Mouse (Mus musculus) 3T3-L1 (cell line): ENCODE data around the gene Gm14743.
"Not testable (repeated sequence)": the region's sequence is repeated elsewhere in the genome, so short reads cannot be mapped to it uniquely, and the experiment has no call there.

Experiments used
- DNase-seq: peaks from one replicate; pipeline ENCODE4 v3.0.0-alpha.2; 2015; ENCODE audit warnings: low read depth, low spot score

Gene Gm14743

DNA sequence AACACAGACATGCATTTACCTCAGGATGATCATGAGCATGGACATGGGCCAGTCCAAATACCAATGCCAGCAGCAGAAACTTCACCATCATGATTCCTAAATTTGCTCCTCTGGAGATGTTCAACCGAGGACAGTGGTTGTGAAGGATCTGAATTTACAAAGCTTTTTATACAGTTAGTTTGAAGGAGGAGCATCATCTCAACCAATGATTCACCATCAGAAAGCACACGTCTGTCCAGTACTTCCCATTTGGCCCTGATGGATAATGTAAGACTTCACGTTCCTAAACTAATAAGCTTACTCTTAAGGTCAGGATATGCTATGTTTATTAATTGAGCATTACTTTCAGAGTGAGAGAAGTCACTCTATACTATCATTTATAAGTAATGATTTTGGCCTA, at the start of gene Gm14743:
TSS of gene Gm14743 (minus strand) at position 101 of the 400 bp plus-strand sequence.
- not testable (repeated sequence) for DNase-seq

DNA sequence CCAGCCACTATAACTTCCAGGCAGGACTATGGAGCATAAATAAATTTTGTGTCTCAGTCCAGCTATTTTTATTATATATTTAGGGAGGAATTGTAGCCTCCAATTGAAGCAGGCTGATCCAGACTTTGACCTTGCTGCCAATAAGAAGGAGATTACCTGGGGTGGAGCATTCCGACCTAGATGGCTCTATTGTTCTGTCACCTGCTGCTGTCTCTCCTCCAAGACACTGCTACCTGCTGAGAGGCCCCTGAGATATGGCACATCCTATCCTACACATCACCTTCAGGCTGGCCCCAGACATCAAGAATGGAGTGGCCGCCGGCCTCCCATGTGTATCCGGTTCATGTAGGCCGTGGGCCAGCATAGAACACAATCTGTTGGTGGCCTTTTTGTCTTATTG, 42.9 kb downstream of the Gm14743 start:
- DNase-seq, result no peak

DNA sequence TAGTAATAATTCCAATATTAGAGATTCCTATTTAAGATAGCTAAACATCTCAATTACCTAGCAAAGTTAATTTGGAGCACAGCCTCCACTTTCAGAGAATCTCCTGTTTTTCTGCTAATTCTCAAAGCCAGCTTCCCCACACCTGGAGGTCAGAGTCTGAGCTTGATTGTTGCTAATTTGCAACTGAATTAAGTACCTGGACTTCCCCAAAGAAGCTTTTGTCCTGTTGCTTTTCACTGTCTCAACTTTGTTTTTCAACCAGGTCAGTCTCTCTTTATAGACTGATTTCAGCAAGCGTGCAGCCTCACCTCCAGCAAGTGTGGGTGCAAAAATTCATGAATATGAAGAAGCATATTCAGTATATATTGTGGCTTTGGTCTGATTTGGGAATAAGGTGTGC, 43.5 kb downstream of the Gm14743 start:
- DNase-seq, result not testable (repeated sequence)
